Mouse (Mus musculus) heart, embryonic 14.5 days (tissue): ENCODE measurements around the gene Rpl38. TPM values are rescaled to one million over a fixed set of nuclear protein-coding genes. Genes with fewer than 3 reads are reported as not detected.
A peak's percentile ranks its signal among the peaks of the same experiment; 100 is the strongest.

Experiments used
- ATAC-seq: fragments of 200-750 bp; cut with Nextera tagmentation; 2 replicates; pipeline ENCODE4 v1.8.0; 2017; ENCODE audit warnings: low read depth, moderate TSS enrichment; ENCODE audit not compliant: insufficient number of reproducible peaks, insufficient read depth, low FRiP score
- H3K27ac ChIP-seq, 2 experiments: fragments of 200-500 bp in 1 of 2; fragments of 300-500 bp in 1 of 2; sonication (generic) in 1 of 2; replicated peaks in 1 of 2; 2 replicates each; pipeline ENCODE4 v1.5.1; 2012 to 2014; ENCODE audit warnings: low read depth in 2 of 2, low read length in 2 of 2, control low read depth in 1 of 2, mild to moderate bottlenecking in 1 of 2, mixed read lengths in 1 of 2; ENCODE audit not compliant: control insufficient read depth in 1 of 2, insufficient read depth in 1 of 2
- H3K27me3 ChIP-seq: fragments of 300-500 bp; sonication (generic); 2 replicates; pipeline ENCODE4 v1.6.1; 2014; ENCODE audit warnings: mild to moderate bottlenecking, low read length, control low read depth; ENCODE audit not compliant: control insufficient read depth, insufficient read depth
- H3K36me3 ChIP-seq: fragments of 300-500 bp; sonication (generic); 2 replicates; pipeline ENCODE4 v1.6.1; 2014; ENCODE audit warnings: mild to moderate bottlenecking, control low read depth, low read length, mixed read lengths; ENCODE audit not compliant: control insufficient read depth, insufficient read depth
- H3K4me1 ChIP-seq, 2 experiments: fragments of 200-500 bp in 1 of 2; fragments of 300-500 bp in 1 of 2; sonication (generic) in 1 of 2; 2 replicates each; pipeline ENCODE4 v1.6.1; 2012 to 2014; ENCODE audit warnings: low read length in 2 of 2, control low read depth in 1 of 2, mixed read lengths in 1 of 2; ENCODE audit not compliant: control insufficient read depth in 2 of 2, insufficient read depth in 2 of 2
- H3K4me2 ChIP-seq: fragments of 300-500 bp; sonication (generic); 2 replicates; pipeline ENCODE4 v1.6.1; 2014; ENCODE audit warnings: mild to moderate bottlenecking, low read length
- H3K4me3 ChIP-seq, 2 experiments: fragments of 200-500 bp in 1 of 2; fragments of 300-500 bp in 1 of 2; sonication (generic) in 1 of 2; 2 replicates each; pipeline ENCODE4 v1.5.1; 2012 to 2014; ENCODE audit warnings: low read length in 2 of 2, mild to moderate bottlenecking in 2 of 2, control low read depth in 1 of 2, low read depth in 1 of 2, moderate library complexity in 1 of 2; ENCODE audit not compliant: control insufficient read depth in 1 of 2, insufficient read depth in 1 of 2
- H3K9ac ChIP-seq: fragments of 300-500 bp; sonication (generic); 2 replicates; pipeline ENCODE4 v1.6.1; 2014; ENCODE audit warnings: mild to moderate bottlenecking, low read length
- H3K9me3 ChIP-seq: fragments of 300-500 bp; sonication (generic); 2 replicates; pipeline ENCODE4 v1.6.1; 2016; ENCODE audit warnings: low read length, control low read depth; ENCODE audit not compliant: control insufficient read depth
- WGBS: fragments of 180-500 bp; shearing (Covaris S2); extraction: QIAGEN DNeasy Blood & Tissue Kit; methylation state at CpG from one replicate; pipeline ENCODE4 v1.1.7; 2014; 5-methylcytosine and 5-hydroxymethylcytosine counted together
- polyA plus RNA-seq: library from polyadenylated mRNA; unstranded; fragments of >200 nt; fragmentation: Nextera tagmentation; extraction: Ambion mirVana; gene quantifications from 2 replicates; pipeline ENCODE4 v1.2.1, GENCODE M21; 2014

Rpl38 gene
- polyA plus RNA-seq, 1 experiment from 2014 or later: 745 TPM

DNA sequence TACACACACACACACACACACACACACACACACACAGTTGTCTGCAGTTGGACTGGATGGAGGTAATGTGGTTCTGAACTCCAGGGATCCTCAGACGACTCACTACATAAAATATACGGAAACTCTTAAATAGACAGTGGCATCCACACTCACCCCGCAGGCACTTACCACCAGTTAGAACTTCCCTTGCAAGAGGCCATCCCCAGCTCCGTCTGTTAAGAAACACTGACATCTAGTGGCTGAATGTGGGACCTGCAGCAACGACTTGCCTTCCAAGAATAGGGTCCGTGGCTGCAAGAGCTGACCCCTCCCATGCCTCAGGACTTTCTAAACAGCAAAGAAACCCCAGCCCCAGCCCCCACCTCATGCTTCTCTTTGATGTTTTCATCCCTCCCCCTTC lies 32.0 kb upstream of the Rpl38 start:
- H3K9ac ChIP-seq: no peak overlapping the region
- no peaks in the 10 kb centered on the region for H3K9me3 ChIP-seq
- WGBS: under 1% methylated on average over 6 of the region's 6 CpGs
- peak overlapping the region; percentile 40 for H3K4me2 ChIP-seq
- no peak for ATAC-seq
- H3K27ac ChIP-seq: no peak overlapping the region
- H3K4me1 ChIP-seq: 0 out of 4 replicates have a peak, but pooled peaks cover 0 to 2% of the 10 kb centered on the region in 2 experiments
- peaks cover 36% of the 10 kb centered on the region for H3K27me3 ChIP-seq
- no peak overlapping the region for H3K4me3 ChIP-seq
- H3K36me3 ChIP-seq: no peaks in the 10 kb centered on the region

DNA sequence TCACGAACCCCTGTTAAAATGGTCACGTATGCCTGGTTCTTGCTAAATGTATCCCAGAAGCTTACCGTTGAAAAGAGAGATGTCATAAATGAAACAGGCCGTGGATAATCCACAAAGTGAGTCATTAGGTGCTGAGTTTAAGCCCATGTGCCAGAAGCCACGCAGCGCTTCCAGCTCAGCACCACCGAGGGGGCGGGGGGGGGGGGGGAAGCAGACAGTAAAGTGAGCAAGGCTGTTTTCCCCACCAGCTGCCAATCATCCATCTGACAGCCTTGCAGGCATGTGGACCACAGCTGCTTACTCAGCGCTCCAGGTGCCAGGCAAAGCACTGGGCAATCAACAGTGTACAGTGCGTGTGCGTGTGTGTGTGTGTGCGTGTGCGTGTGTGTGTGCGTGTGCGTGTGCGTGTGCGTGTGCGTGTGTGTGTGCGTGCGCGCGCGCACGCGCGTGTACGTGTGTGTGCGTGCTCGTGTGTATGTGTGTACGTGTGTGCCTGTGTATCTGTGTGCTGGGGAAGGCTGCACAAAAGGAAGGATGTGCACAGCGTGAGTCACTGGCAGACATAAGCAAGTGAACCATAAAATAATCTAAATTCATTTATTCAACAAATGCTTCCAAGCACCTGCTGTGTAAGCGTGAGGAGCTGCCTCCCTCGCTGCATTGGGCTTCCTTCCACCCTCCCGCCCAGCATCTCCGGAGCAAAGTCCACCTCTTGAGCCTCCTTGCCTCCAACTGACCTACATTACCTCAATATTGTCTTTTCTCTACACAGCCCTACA lies 31.4 kb upstream of the Rpl38 start:
- Histone ChIP-seq H3K4me3 (no peak overlapping the region), H3K27ac (no peak overlapping the region), H3K4me1 (0 out of 4 replicates have a peak, but pooled peaks cover 0 to 2% of the 10 kb centered on the region in 2 experiments), H3K27me3 (peaks cover 36% of the 10 kb centered on the region), H3K9me3 (no peaks in the 10 kb centered on the region), H3K36me3 (no peaks in the 10 kb centered on the region), H3K4me2 (peak overlapping the region; percentile 40), H3K9ac (no peak overlapping the region)
- 65% methylated on average over 34 of the region's 35 CpGs for WGBS
- no peak for ATAC-seq

DNA sequence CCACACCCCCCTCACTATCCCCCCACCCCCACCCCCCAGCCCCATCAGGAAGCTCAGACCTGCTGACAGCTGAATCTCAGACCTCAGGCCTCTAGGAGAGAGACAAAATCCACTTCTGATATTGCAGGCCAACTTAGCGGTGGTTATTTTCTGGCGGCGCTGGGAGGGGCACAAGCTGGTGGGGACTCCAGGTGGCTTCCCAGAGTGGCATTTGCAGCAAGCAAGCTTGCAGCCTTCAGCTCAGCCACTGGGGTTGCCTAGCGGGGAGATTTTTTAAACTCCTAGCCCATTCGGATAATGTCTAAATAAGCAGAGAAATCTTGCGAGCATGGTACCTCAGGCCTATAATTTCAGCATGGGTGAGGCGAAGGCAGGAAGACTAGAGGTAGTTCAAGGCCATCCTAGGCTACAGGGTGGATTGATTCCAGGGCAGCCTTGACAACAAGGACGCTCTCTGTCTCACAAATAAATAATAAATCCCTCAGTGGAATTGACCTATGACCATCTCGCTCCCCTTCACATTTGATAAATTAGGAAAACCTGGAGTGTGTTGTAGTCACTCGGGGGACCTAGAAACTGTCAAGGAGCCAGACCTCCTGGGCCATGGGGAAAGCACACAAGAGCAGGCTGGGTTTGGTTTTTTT lies 29.6 kb upstream of the Rpl38 start:
- Histone ChIP-seq H3K4me2 (no peak overlapping the region), H3K9me3 (no peaks in the 10 kb centered on the region), H3K4me3 (no peak overlapping the region), H3K27ac (no peak overlapping the region), H3K9ac (no peak overlapping the region), H3K27me3 (peaks cover 36% of the 10 kb centered on the region), H3K4me1 (0 out of 4 replicates have a peak, but pooled peaks cover 0 to 2% of the 10 kb centered on the region in 2 experiments), H3K36me3 (no peaks in the 10 kb centered on the region)
- ATAC-seq: no peak
- WGBS: 70% methylated on average over 10 of the region's 10 CpGs

- no peaks in the 10 kb centered on the region for H3K9me3 ChIP-seq
- 0 out of 4 replicates have a peak, but pooled peaks cover 0 to 2% of the 10 kb centered on the region in 2 experiments for H3K4me1 ChIP-seq
- H3K9ac ChIP-seq: no peak overlapping the region
- no peaks in the 10 kb centered on the region for H3K36me3 ChIP-seq
- no peak overlapping the region for H3K4me3 ChIP-seq
- peaks cover 36% of the 10 kb centered on the region for H3K27me3 ChIP-seq
- H3K27ac ChIP-seq: no peak overlapping the region
- peak overlapping the region; percentile 25; the same call in 1 of the 2 replicates for H3K4me2 ChIP-seq
- 9% methylated on average over 19 of the region's 19 CpGs for WGBS
- ATAC-seq: no peak
Measured at GRCm38 (mm10) chr11:114639681-114640103, 28.6 kb upstream of the Rpl38 start.

DNA sequence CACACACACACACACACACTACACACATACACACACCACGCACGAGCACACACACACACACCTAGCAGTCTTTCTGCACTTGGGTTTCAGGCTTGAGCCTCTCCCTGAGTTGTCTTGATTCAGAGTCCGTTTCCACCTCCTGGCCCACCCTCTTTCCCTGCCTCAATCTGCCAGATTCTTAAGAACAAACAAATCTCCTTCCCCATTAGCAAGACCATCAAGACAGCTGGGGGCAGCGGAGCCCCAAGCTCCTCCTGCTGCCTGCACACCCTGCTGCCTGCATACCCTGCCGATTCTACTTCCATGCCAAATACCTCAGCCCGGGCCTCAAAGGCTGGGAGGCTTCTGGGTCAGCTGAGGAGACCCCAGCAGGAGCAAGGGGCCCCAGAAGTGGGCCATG lies 27.7 kb upstream of the Rpl38 start:
- Histone ChIP-seq H3K4me1 (0 out of 4 replicates have a peak, but pooled peaks cover 0 to under 1% of the 10 kb centered on the region in 2 experiments), H3K27me3 (peaks cover 35% of the 10 kb centered on the region), H3K4me3 (no peak overlapping the region), H3K27ac (no peak overlapping the region), H3K36me3 (no peaks in the 10 kb centered on the region), H3K9me3 (no peaks in the 10 kb centered on the region), H3K9ac (no peak overlapping the region), H3K4me2 (no peak overlapping the region)
- ATAC-seq: no peak
- WGBS: 59% methylated on average over 6 of the region's 6 CpGs

DNA sequence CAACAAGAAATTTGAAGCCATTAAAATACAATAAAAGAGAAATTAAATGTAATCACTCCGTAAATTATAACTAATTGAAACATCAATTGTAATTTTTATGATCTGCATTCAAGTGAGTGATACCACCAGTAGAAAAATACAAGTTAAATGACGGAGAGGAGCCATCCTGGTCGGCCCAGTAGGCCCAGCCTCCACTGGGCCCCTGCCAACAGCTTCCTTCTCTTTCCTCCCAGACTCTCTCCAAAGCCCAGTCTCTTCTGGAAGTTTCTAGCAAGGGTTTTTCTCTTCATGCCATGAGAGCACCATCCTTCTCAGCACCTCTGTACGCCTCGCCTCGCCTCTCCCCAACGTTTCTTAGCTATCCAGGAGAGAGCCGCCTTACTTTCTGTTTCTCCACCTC lies 27.2 kb upstream of the Rpl38 start:
- Histone ChIP-seq H3K4me2 (no peak overlapping the region), H3K9ac (no peak overlapping the region), H3K27me3 (peaks cover 32% of the 10 kb centered on the region), H3K4me1 (no peaks in the 10 kb centered on the region), H3K27ac (no peak overlapping the region), H3K4me3 (no peak overlapping the region), H3K36me3 (no peaks in the 10 kb centered on the region), H3K9me3 (peaks cover under 1% of the 10 kb centered on the region; the same call in 1 of the 2 replicates)
- 85% methylated on average over 8 of the region's 8 CpGs for WGBS
- no peak for ATAC-seq

DNA sequence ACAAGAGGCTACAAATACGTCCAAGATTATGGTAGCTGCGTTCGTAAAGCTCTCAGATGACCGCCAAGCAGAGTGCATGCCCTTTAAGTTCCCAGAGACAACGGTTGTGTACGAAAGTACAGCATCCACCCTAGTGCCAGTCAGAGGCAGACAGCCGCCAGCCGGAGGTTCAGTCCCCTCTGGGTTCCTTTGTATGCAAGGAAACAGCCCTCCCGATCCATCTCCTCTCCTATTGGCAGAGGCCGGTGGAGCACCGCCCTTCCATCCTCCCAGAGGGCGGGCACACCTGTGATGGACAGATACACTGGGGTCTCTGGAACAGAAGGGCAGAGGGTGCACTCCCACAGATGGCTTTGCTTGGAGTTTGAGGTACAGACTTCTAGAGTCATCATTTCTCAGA lies 26.1 kb upstream of the Rpl38 start:
- ATAC-seq: no peak
- WGBS: 52% methylated on average over 12 of the region's 12 CpGs
- Histone ChIP-seq H3K4me1 (no peaks in the 10 kb centered on the region), H3K36me3 (no peaks in the 10 kb centered on the region), H3K4me3 (no peak overlapping the region), H3K4me2 (no peak overlapping the region), H3K9ac (no peak overlapping the region), H3K9me3 (peaks cover 8% of the 10 kb centered on the region; the same call in 1 of the 2 replicates), H3K27ac (no peak overlapping the region), H3K27me3 (peaks cover 31% of the 10 kb centered on the region)
